Mouse (Mus musculus) cortical plate, adult 2 months (tissue): Measurements from ENCODE around the gene Dnajb4.

Experiments used
- CTCF ChIP-seq: fragments of 200-500 bp; IDR thresholded peaks from 2 replicates; pipeline ENCODE4 v1.5.1; 2011; ENCODE audit warnings: mild to moderate bottlenecking, control low read depth, low read length; ENCODE audit not compliant: insufficient read depth; ENCODE audit errors: extremely low read depth
- POLR2A ChIP-seq: fragments of 200-500 bp; IDR thresholded peaks from 2 replicates; pipeline ENCODE4 v1.6.1; 2011; ENCODE audit warnings: mild to moderate bottlenecking, low read length, control low read depth; ENCODE audit not compliant: insufficient read depth; ENCODE audit errors: extremely low read depth

GRCm38 (mm10) chr3:152239592-152239991 is 29.5 kb upstream of the Dnajb4 start:
- TF ChIP-seq CTCF (no peak), POLR2A (no peak)
